Mouse (Mus musculus): Measurements from ENCODE around the gene Hgd. TPM values are rescaled to one million over a fixed set of nuclear protein-coding genes. Genes with fewer than 3 reads are reported as not detected.

Gene Hgd
- polyA plus RNA-seq, 2 experiments = 0.20 TPM; not detected in 1

GRCm38 (mm10) chr16:37663643-37664459 is 83.9 kb downstream of the Hgd start:
- 77% methylated on average over 9 of the region's 9 CpGs for WGBS
- Histone ChIP-seq H3K27ac (replicated peaks; ENCODE audit: low read depth, low read length) (no peak overlapping the region), H3K36me3 (ENCODE audit: control insufficient read depth, insufficient read depth, low read length) (no peaks in the 10 kb centered on the region), H3K4me2 (replicated peaks; ENCODE audit: low read depth, low read length, severe bottlenecking) (no peak overlapping the region), H3K4me3 (replicated peaks; ENCODE audit: low read length) (no peak overlapping the region), H3K9me3 (ENCODE audit: control insufficient read depth, low read length) (no peaks in the 10 kb centered on the region), H3K27me3 (ENCODE audit: control insufficient read depth, insufficient read depth, low read length) (no peaks in the 10 kb centered on the region), H3K4me1 (ENCODE audit: control insufficient read depth, insufficient read depth, low read length) (no peaks in the 10 kb centered on the region), H3K9ac (ENCODE audit: low read depth, low read length, severe bottlenecking) (no peak overlapping the region)
- no peak for ATAC-seq (ENCODE audit: low FRiP score, low read depth)
- TF ChIP-seq POLR2A (IDR thresholded peaks at IDR 0.05; ENCODE audit: borderline replicate concordance, extremely low read depth, insufficient read depth, insufficient read length) = no peak
- DNase-seq (ENCODE audit: low spot score) = no peak

DNA sequence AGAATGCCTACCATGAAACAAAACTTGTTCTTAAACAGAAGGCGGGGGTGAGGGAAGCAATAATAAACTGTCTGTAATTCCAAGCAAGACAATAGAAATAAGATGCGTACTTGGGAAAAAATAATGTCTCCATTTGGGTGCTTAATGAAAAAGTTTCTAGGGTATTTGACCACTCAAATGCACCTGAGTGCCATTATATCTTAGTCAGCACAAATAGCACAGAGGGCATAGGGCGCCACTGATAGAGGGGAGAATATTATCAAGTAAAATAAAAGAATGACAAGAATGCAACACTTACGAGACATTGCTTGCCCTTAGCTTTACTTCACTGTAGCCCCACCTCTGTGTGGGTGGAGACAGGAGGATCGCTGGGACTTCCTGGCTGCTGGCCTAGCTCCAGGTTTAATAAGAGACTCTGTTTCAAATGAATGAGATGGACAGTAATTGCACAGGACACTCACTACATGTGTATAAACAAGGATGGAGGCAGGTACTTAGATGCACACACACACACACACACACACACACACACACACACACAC is 85.5 kb downstream of the Hgd start:
- H3K27me3 ChIP-seq (ENCODE audit: control insufficient read depth, insufficient read depth, low read length) = no peaks in the 10 kb centered on the region
- no peak overlapping the region for H3K27ac ChIP-seq (replicated peaks; ENCODE audit: low read depth, low read length)
- no peaks in the 10 kb centered on the region for H3K9me3 ChIP-seq (ENCODE audit: control insufficient read depth, low read length)
- no peak overlapping the region for H3K4me2 ChIP-seq (replicated peaks; ENCODE audit: low read depth, low read length, severe bottlenecking)
- H3K4me3 ChIP-seq (replicated peaks; ENCODE audit: low read length) = no peak overlapping the region
- H3K9ac ChIP-seq (ENCODE audit: low read depth, low read length, severe bottlenecking) = no peak overlapping the region
- DNase-seq (ENCODE audit: low spot score) (no peak), ATAC-seq (ENCODE audit: low FRiP score, low read depth) (no peak)
- 62% methylated on average over 5 of the region's 5 CpGs for WGBS
- TF ChIP-seq POLR2A (IDR thresholded peaks at IDR 0.05; ENCODE audit: borderline replicate concordance, extremely low read depth, insufficient read depth, insufficient read length) = no peak
- H3K4me1 ChIP-seq (ENCODE audit: control insufficient read depth, insufficient read depth, low read length) = no peaks in the 10 kb centered on the region
- no peaks in the 10 kb centered on the region for H3K36me3 ChIP-seq (ENCODE audit: control insufficient read depth, insufficient read depth, low read length)

- ATAC-seq (ENCODE audit: low FRiP score, low read depth) = no peak
- H3K4me2 ChIP-seq (replicated peaks; ENCODE audit: low read depth, low read length, severe bottlenecking) = no peak overlapping the region
- WGBS = 24% methylated on average over 4 of the region's 4 CpGs
- H3K27me3 ChIP-seq (ENCODE audit: control insufficient read depth, insufficient read depth, low read length) = no peaks in the 10 kb centered on the region
- H3K9me3 ChIP-seq (ENCODE audit: control insufficient read depth, low read length) = no peaks in the 10 kb centered on the region
- H3K36me3 ChIP-seq (ENCODE audit: control insufficient read depth, insufficient read depth, low read length) = no peaks in the 10 kb centered on the region
- no peak overlapping the region for H3K4me3 ChIP-seq (replicated peaks; ENCODE audit: low read length)
- H3K9ac ChIP-seq (ENCODE audit: low read depth, low read length, severe bottlenecking) = no peak overlapping the region
- no peak overlapping the region for H3K27ac ChIP-seq (replicated peaks; ENCODE audit: low read depth, low read length)
- no peak for TF ChIP-seq POLR2A (IDR thresholded peaks at IDR 0.05; ENCODE audit: borderline replicate concordance, extremely low read depth, insufficient read depth, insufficient read length)
- H3K4me1 ChIP-seq (ENCODE audit: control insufficient read depth, insufficient read depth, low read length) = no peaks in the 10 kb centered on the region
- DNase-seq (ENCODE audit: low spot score) = no peak
Measured at GRCm38 (mm10) chr16:37670666-37671283, 90.8 kb downstream of the Hgd start.

GRCm38 (mm10) chr16:37675326-37675725 is 95.4 kb downstream of the Hgd start:
- no peaks in the 10 kb centered on the region for H3K36me3 ChIP-seq (ENCODE audit: control insufficient read depth, insufficient read depth, low read length)
- WGBS = 87% methylated on average over 5 of the region's 5 CpGs
- H3K9ac ChIP-seq (ENCODE audit: low read depth, low read length, severe bottlenecking) = no peak overlapping the region
- TF ChIP-seq POLR2A (IDR thresholded peaks at IDR 0.05; ENCODE audit: borderline replicate concordance, extremely low read depth, insufficient read depth, insufficient read length) = no peak
- H3K27ac ChIP-seq (replicated peaks; ENCODE audit: low read depth, low read length) = no peak overlapping the region
- H3K4me3 ChIP-seq (replicated peaks; ENCODE audit: low read length) = no peak overlapping the region
- H3K27me3 ChIP-seq (ENCODE audit: control insufficient read depth, insufficient read depth, low read length) = no peaks in the 10 kb centered on the region
- ATAC-seq (ENCODE audit: low FRiP score, low read depth) (no peak), DNase-seq (ENCODE audit: low spot score) (no peak)
- H3K4me1 ChIP-seq (ENCODE audit: control insufficient read depth, insufficient read depth, low read length) = peaks cover 2% of the 10 kb centered on the region; the same call in 1 of the 2 replicates
- H3K9me3 ChIP-seq (ENCODE audit: control insufficient read depth, low read length) = no peaks in the 10 kb centered on the region
- H3K4me2 ChIP-seq (replicated peaks; ENCODE audit: low read depth, low read length, severe bottlenecking) = no peak overlapping the region

DNA sequence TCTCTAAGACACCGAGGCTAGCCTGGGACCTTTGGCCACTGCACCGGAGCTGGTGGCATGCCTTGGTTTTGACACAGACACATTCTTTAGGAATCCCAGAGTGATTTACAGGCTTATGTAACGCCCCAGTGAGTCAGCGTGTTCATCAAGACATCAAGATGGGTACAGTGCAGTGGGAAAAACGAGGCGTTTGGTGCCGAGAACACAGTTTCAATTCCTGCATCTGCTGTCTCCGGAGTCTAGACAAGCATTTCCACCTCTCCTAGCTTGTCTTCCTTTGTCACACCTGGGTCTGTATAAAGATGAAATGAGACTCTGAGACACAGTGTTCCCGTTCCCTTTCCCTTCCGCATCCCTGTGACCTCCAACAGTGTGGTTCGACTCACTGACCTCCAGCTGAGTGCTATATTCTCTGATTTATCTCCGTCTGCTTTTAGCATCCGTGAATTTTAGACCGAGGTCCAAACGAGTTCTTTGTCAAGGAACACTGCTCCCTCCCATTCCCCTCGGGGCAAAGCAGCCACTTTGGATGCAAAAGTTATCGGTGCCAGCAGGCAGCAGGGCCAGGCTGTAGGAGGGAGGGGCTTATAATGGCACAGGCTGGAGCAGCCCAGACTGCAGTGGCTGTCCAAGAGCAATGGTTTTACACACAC is 96.2 kb downstream of the Hgd start:
- peak overlapping the region; percentile 13; the same call in 1 of the 2 replicates for H3K4me2 ChIP-seq (replicated peaks; ENCODE audit: low read depth, low read length, severe bottlenecking)
- DNase-seq (ENCODE audit: low spot score) = no peak
- ATAC-seq (ENCODE audit: low FRiP score, low read depth) = no peak
- 0 out of 2 replicates have a peak overlapping the region, but pooled peaks have one; percentile 21 for H3K9ac ChIP-seq (ENCODE audit: low read depth, low read length, severe bottlenecking)
- H3K36me3 ChIP-seq (ENCODE audit: control insufficient read depth, insufficient read depth, low read length) = no peaks in the 10 kb centered on the region
- no peaks in the 10 kb centered on the region for H3K9me3 ChIP-seq (ENCODE audit: control insufficient read depth, low read length)
- no peak overlapping the region for H3K27ac ChIP-seq (replicated peaks; ENCODE audit: low read depth, low read length)
- no peak for TF ChIP-seq POLR2A (IDR thresholded peaks at IDR 0.05; ENCODE audit: borderline replicate concordance, extremely low read depth, insufficient read depth, insufficient read length)
- no peak overlapping the region for H3K4me3 ChIP-seq (replicated peaks; ENCODE audit: low read length)
- H3K27me3 ChIP-seq (ENCODE audit: control insufficient read depth, insufficient read depth, low read length) = no peaks in the 10 kb centered on the region
- peaks cover 2% of the 10 kb centered on the region; the same call in 1 of the 2 replicates for H3K4me1 ChIP-seq (ENCODE audit: control insufficient read depth, insufficient read depth, low read length)
- WGBS = 44% methylated on average over 17 of the region's 17 CpGs

Data from limb, embryonic 14.5 days (tissue).